Mouse (Mus musculus) layer of hippocampus, adult 8-10 months (tissue): ENCODE measurements around the gene Tubb4b. TPM values are rescaled to one million over a fixed set of nuclear protein-coding genes. Genes with fewer than 3 reads are reported as not detected.
A peak's percentile ranks its signal among the peaks of the same experiment; 100 is the strongest.

ENCODE experiments used
- DNase-seq, 2 experiments: peaks; one replicate each; pipeline ENCODE4 v3.0.0; 2022; ENCODE audit warnings: low spot score in 2 of 2
- total RNA-seq, 4 experiments: library from RNA; stranded (reverse); gene quantifications; 2 replicates each; pipeline ENCODE4 v1.2.4; 2022

Tubb4b gene
- total RNA-seq, 4 experiments from 2014 or later, result 303 to 348 (median 313) TPM

DNA sequence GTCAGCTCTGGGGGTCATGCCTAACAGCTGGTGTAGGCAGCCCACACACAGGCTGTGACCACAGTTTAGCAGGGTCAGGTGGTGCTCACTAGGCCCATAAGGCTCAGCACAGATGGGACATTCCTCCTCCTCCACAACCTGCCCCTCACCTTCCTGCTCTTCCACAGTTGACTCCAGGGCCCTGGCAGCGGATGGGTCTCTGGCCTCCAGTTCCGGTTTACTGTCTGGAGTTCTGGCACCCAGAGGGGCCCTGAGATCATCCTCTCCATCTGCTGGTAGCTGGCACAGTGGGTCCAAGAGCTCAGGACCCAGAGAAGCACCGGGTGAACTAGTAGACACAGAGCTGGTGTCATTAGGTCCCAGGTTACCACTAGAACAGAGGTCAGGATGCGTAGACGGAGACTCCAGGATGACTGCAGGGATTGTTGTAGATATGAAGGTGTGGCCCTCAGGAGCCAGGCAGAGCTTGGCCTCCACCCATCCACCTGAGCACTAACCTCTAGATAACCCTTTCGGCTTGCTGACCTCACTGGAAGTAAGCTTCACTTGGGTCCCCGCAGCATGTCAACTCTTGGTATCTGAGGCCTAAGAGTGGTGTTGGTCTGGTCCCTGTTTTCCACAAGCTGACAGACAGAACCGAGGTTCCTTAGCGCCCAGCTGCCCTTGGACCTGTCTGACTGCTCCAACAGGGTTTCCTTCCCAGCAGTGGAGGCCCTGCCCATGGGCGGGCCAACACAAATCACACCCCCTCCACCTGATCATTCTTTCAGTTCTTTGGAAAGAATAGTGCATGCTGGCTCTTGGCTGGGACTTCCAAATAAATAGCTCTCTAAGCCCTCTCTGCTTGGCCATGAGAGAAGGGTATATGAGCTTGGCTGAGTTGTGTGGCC, 21.9 kb upstream of the Tubb4b start, which contains the start of gene AL732309.1:
AL732309.1 (minus strand) TSS at position 681 of the 890 bp plus-strand sequence.
- DNase-seq, result no peak

DNA sequence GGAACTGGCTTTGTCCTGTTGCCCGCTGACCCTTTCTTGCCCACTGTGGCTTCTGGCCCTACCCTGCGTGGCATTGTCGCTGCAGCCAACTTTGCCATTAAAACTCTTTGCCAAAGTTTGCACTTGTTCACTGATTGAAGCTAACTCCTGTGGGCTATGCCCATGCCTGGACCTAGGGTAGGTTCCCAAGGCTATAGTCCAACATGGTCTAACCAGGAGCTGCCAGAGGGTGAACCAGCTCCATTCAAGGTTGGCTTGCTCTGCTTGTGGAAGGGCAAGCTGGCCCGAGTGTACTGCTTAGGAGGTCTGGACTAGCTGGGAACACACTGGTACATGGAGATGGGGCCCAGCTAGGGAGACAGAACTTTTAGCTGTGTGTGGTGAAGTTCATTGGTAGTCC, 19.6 kb upstream of the Tubb4b start:
- DNase-seq, result no peak

DNA sequence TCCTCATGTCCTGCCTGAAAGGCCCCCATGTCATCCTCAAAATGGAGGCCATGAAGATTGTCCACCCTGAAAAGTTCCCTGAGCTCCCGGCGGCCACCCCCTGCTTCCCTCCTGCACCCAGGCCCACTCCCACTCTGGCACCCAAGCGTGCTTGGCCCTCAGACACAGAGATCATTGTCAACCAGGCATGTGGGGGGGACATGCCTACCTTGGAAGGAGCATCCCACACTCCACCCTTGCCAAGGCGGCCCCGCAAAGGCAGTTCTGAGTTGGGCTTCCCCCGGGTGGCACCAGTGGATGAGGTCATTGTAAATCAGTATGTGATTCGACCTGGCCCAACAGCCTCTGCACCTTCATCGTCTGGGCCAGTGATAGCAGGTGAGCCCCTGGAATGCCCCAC, 18.8 kb upstream of the Tubb4b start:
- DNase-seq, result no peak

DNA sequence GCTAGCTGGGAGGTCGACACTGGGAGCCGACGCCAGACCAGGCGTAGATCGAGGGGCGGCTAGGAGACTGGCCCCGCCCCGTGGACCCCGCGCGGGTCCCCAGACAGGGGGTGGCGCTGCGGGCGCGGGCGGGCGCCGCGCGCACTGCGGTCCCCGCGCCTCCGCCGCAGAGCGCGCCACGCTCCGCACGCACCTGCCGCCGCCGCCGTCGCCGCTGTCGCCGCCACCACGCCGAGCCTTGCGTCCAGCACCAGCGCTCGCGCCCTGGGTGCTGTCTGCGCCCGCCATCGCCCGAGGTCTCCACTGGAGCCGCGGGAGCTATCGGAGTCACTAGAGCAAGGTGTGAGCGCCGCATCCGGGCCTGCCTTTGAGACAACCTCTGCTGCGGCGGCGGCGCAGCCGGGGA, 17.6 kb upstream of the Tubb4b start, which contains the start of the genes Rnf208 and Cysrt1:
Rnf208 (plus strand) TSS at position 155 of the 406 bp plus-strand sequence.
Cysrt1 (minus strand) TSS at position 352 of the 406 bp plus-strand sequence.
- DNase-seq, result no peak

DNA sequence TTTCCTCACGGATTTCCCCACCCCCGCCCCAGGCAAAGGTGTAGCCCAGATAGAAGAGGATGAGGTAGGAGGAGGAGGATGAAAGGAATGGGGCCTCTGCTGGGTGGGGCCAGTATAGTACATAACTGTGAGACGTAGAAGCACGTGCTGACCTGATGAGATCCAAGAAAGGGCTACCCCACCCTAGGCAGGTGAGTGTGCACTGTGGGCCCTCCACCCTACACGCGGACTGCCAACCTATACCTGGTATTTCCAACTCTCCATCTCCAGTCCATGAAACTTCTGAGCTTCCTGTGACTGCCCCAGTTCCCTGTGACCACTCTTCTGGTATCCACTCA, 16.9 kb upstream of the Tubb4b start:
- no peak for DNase-seq

DNA sequence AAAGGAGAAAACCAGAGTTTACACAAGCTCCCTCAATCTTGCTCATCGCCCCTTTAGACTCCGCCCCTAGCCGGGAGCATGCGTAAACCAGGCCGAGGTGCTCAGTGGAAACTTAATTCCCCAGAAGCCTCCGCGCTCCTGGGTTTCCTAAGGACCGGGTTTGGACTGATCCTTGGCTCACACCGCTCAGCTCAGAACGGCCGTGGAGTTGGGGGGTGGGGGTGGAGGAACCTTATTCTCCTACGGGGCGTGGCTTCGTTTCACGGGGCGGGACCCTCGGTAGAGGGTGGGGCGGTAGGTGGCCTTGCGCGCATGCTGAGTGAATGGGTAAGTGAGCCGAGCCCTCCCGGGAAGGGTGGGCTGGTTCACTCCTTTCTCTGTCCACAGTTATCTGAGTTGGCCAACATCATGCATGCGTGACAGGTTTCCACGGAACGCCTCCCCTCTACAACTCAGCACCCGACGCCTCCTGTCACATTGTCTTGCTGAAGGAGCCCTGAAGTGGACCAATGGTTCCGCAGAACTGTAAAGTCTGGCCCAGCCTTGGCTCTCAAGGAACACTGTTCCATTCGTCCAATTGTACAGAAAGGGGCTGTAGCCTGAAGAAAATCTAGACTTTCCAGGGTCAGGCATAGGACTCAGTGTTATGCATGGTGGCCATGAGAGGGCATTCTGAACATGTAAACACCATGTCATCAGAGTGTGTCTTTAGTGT, 16.4 kb upstream of the Tubb4b start:
- DNase-seq, result peak; percentile 60 to 64

DNA sequence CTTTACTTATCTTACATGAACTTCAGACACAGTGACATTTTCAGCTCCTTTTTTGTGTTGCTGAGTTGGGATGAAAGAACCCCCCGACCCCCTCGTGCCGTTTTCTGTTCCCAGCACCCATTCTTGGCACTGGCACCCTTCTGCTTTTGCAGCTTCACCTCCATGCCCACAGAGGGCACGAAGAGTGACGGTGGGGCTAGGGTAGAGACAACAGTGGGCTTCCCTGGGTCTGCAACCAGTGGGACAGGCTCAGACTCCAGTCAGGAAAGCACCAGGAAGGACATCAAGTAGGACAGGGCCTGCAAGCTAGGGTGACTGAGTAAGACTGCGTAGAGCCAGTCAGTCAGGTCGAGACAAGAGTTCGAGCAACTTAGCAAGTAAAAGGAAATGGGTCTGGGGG, 15.8 kb upstream of the Tubb4b start:
- DNase-seq, result no peak

DNA sequence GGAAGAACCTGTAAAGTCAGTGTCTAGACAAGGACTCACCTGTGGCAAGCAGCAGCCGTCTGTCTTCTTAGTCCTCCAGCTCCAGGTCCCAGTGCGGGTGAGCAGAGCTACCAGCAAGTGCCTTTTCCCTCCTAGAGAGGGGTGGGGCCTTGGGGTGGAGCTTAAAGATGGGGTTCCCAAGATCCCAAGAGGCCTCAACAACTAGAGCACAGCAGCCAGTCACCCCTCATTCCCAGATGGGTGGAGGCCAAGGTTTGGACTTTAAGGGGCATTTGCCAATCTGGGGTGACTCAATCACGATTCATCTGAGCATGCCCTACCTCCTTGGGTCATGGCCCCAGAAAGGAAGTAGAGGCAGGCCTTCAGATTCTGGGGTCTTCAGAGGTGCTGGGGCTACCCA, 15.3 kb upstream of the Tubb4b start:
- DNase-seq, result no peak

DNA sequence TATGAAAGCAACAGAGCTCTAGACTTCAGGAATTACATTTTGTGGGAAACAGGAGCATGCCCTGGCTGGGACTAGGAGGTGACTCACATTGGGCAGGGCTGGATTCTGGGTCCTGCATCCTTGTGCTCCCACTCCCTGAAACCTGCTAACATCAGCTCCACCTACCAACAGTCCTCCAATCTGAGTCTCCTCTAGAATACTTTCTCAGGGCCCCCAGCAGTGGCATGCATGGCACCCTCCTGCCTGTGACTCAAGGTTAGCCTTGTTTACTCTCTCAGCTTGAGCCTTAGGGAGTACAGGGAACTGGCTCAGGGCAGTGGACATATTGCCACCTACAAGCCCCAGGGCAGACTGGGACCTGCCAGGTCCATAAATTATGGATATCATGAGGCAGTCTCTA, 13.6 kb upstream of the Tubb4b start:
- no peak for DNase-seq

DNA sequence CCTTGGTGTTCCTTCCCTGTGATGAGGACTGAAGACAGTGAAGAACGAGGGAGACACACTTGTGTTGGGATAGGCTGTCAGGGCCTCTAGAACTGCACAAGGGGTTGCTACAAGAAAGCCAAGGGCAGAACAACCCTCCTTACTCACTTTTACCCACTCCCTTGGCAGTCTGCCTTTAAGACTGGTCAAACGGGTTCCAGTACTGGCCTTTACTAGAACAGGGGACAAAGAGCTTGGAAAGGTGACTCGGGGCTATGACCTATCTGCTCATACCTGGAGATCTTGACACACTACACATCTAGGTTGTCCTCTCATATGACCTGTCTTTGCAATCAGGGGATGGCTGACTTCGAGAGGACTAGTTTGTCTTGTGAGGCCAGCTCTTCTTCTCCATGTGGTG, 13.0 kb upstream of the Tubb4b start:
- DNase-seq, result no peak

DNA sequence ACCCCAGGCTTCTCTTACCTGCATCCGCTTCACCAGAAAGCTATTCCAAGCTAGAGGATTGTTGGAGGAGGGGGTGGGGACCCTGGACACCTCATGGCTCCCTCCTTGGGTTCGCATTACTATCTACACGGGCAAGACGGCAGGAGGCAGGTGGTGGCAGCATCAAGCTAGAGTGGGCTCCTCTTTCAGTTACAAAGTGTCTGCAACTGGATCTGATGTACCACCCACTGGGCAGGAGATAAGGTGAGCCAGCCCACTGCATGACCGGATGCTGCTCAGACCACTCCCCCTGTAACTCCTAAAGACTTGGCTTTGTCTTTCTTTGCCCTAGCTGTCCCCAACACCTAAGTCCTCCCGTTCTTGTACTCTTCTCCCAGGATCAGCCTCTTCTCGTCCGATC, 12.1 kb upstream of the Tubb4b start, which contains the start of gene Rnf224:
Rnf224 (minus strand) TSS at position 174 of the 400 bp plus-strand sequence.
- no peak for DNase-seq

DNA sequence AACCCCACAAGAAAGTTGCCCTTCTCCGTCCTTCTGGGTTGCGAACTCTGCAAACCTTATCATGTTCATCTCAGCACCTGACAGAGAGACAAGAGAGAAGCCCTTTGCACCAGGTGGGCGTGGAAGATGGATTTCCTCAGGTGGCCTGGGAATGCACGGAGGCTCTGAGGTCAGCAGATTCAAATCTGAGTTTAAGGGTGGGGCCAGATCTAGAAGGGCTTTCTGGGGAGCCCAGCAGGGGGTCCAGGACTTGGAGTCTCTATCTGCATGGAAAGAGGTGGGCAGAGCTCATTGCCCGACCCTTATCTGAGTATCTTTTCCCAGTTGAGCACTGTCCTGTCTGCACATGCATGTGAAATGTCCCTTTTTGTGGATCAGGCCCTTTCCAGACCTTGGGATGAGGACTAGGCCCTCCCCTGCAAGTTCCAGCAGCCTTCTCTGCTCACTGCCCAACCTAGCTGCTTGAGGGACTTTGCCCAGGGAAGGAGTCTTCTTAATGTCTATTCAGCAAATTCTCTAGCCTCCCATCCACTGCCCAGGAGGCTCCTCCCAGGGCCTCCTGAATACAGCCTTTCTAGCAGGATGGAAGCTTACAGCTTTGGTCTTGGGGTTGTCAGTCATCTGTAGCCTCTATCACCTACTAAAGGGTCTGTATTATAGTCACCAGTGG, 10.2 kb upstream of the Tubb4b start:
- DNase-seq, result no peak

DNA sequence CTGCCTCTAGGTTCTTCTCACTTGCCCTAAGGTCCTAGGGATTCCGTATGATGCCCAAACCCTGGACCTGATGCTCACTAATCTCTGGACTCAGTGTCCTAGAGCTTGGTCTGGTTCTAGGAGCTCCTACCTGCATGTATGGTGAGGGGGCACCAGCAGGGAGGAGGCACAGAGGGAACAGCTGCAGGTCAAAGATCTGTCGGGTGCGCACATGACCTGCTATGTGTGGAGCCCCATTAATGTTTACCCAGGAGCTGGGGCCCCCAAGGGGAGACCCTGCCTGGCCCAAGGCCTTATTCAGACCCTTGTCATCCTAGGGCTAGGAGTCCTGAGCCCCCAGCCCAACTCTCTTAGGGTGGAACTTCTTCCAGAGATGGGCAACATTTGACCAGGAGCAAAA, 9.5 kb upstream of the Tubb4b start, which contains the start of gene Slc34a3:
Slc34a3 (minus strand) TSS at position 315 of the 400 bp plus-strand sequence.
- no peak for DNase-seq

DNA sequence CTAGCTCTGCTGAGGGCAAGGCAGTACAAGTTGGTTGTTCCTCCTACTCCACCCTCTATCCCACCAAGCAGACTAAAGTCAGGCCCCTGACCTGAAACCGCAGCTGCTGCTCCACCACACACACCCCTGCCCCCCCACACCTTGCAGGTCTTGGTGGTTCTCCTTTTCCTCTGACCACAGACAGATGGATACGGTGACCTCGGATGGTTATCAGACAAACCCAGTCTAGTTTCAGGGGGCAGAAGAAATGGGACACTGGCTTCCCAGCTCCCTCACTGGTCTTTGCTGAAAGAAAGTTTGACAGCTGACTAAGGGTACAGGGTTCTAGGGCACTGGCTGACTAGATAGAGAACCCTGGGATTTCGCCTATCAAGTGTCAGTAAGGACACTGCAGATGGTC, 8.9 kb upstream of the Tubb4b start:
- DNase-seq, result no peak

DNA sequence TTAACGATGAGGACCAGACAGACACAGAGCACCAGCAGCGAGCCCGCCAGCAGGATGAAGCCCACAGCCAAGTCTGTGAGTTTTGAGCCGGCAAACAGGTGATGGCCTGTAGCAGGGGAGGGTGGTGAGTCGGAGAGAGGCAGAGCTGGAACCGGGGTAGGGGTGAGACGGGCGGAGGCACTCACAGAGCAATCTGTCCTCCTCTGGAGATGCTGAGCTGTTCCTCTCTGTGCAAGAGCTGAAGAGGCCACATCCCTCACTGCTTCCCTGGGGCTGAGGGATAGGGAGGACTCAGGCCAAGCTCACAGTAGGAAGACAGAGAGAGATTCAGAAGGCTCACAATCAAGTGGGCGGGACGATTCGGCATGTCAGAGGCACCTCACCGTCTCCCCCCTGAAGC, 6.5 kb upstream of the Tubb4b start:
- no peak for DNase-seq

DNA sequence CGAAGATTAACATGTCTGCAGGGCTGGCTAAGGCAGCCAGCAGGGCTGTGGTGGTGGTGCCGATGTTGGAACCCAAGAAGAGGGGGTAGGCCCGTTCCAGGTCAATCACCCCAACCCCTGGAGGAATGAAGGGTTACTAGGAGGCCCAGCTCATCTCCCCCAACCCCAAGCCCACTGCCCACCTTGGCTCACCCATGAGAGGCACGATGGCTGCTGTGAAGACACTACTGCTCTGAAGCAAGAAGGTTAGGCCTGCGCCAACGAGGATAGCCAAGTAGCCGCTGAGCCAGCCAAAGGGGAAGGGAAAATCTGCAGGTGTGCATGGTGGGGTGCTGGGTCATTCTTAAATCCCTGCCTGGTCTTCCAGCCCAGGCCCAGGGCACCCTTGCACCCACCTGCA, 6.1 kb upstream of the Tubb4b start:
- DNase-seq, result no peak

DNA sequence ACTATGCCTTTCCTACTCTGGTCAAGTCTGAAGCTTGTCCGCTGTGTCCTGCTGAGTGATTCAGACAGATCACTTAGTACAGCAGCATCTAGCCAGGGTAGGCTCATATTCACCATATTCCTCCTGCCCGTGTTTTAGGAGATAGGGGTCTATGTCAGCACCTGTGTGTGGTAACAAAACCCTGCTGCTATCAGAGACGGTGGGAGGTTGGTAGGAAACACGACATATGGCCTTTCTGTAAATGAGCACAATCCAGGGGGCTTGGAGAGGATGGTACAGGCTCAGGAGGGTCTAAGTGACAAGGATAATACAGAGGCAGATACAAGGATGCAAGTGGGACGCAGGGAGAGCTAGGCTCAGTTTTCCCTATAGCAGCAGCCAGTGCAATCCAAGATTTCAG, 5.1 kb upstream of the Tubb4b start:
- DNase-seq, result no peak

DNA sequence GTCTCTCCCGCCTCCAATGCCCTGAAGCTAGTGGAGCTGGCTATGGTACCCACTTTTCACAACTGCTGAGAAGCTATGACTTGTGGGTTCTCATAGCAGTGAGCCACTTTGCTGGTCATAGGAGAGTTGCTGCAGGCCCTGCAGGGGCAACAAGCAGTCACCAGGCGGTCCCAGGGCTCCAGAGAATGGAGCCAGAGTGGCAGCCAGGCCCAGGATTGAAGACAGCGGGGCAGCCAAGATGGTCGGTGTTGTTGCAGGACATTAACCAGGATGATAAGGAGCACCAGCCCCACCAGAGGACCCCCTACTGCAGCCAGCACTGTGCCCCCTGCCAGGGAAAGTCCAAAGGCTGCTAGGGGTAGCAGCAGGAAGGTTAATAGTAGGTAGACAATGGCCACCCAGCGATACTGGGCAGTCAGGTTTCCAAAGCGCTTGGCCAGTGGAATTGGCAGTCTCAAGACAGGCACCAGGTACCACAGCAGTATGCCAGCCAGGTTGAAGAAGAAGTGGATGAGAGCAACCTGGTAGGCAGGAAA, 4.6 kb upstream of the Tubb4b start:
- no peak for DNase-seq

DNA sequence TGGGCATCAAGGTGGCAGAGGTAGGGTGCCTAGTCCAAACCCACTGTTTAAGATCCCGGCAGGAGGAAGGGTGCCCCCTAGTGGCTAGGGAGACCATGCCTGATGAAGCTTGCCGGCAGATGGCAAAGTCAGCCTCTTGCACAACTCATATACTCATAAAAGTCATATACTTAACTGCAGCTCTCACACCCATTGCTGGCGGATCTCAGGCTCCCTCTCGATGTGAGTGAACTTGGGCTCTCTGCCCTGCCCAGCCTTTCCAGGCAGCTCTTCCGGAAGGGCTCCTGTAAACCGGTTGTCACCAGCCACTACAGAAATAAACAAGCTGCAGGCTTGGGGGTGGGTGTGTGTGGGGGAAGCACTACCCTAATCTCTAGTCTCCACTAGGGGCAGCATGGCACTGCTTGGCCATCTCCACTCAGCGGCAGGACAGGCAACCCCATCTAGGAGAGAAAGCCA, 4.0 kb upstream of the Tubb4b start:
- peak; percentile 85 to 88 for DNase-seq

DNA sequence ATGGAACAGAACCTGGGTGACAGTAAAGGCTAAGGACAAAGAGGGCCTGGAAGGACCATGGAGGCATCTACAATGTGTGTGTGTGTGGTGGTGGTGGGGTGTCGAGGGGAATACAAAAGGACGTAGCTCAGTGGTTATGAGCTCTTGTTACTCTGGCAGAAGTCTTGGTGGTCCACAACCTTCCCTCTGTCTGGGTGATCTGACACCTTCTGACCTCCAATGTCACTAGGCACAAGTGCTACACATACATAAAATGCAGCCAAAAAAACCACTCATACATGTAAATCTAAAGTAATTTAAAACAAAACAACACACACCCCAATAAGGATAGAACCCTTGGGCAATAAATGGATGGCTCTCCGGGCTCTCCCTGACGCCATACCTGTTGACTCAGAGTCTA, 2.9 kb upstream of the Tubb4b start:
- DNase-seq, result no peak

DNA sequence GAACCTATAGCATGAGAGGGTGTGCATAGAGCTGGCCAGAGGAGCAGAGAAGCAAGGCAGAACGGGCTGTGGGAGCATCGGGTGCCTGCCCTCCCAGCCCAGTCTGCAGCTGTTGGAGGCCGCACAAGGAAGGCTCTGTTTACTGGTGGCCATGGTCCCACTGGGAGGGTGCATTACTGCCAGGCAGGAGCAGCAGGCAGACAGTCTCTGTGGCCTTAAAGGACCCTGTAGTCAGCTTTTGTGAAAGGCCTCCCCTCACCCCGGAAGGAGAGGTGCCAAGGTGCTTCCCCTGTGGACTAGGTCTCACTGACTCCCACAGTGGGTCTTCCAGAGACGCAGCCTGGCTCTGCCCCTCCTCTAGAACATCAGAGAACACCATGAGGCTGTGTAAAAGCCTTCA, 2.4 kb upstream of the Tubb4b start:
- DNase-seq, result peak; percentile 66 to 74
